Mouse (Mus musculus) hindlimb bud, embryonic 11.5 days (tissue): ENCODE results near the gene Angptl4.
"Not testable (repeated sequence)": the region's sequence is repeated elsewhere in the genome, so short reads cannot be mapped to it uniquely, and the experiment has no call there.

Experiments
- DNase-seq: peaks from one replicate; pipeline ENCODE4 v3.0.0-alpha.2; 2012; ENCODE audit warnings: low read depth, low spot score; ENCODE audit errors: extremely low spot score

Gene Angptl4

GRCm38 (mm10) chr17:33781124-33781977, at the start of gene Angptl4:
Angptl4 (minus strand) TSS chr17:33781830.
- no peak for DNase-seq

GRCm38 (mm10) chr17:33829561-33829960, 47.9 kb upstream of the Angptl4 start:
- no peak for DNase-seq

- DNase-seq, result no peak
Measured at GRCm38 (mm10) chr17:33828892-33829291, 47.3 kb upstream of the Angptl4 start.

- DNase-seq, result no peak
Measured at GRCm38 (mm10) chr17:33826850-33827249, 45.2 kb upstream of the Angptl4 start.

GRCm38 (mm10) chr17:33825462-33825861, 43.8 kb upstream of the Angptl4 start:
- no peak for DNase-seq

GRCm38 (mm10) chr17:33824997-33825330, 43.3 kb upstream of the Angptl4 start:
- not testable (repeated sequence) for DNase-seq

GRCm38 (mm10) chr17:33824084-33824996, 42.7 kb upstream of the Angptl4 start, which contains the start of the genes Rps28 and Ndufa7:
Rps28 (minus strand) TSS chr17:33824562.
Ndufa7 (plus strand) TSS chr17:33824572.
- peak; percentile 96 for DNase-seq

- not testable (repeated sequence) for DNase-seq
Measured at GRCm38 (mm10) chr17:33823171-33823570, 41.5 kb upstream of the Angptl4 start.

GRCm38 (mm10) chr17:33822436-33822959, 40.9 kb upstream of the Angptl4 start:
- no peak for DNase-seq

- DNase-seq, result no peak
Measured at GRCm38 (mm10) chr17:33817969-33818643, 36.5 kb upstream of the Angptl4 start.

GRCm38 (mm10) chr17:33817184-33817968, 35.7 kb upstream of the Angptl4 start:
- DNase-seq, result peak; percentile 79

GRCm38 (mm10) chr17:33816612-33817011, 35.0 kb upstream of the Angptl4 start:
- no peak for DNase-seq

GRCm38 (mm10) chr17:33815399-33815798, 33.8 kb upstream of the Angptl4 start:
- DNase-seq, result no peak

GRCm38 (mm10) chr17:33812990-33813389, 31.4 kb upstream of the Angptl4 start:
- DNase-seq, result no peak

GRCm38 (mm10) chr17:33812475-33812874, 30.8 kb upstream of the Angptl4 start:
- DNase-seq, result no peak

GRCm38 (mm10) chr17:33811142-33811516, 29.5 kb upstream of the Angptl4 start:
- DNase-seq, result no peak

- DNase-seq, result peak; percentile 93
Measured at GRCm38 (mm10) chr17:33810334-33811141, 28.9 kb upstream of the Angptl4 start, which contains the start of gene Kank3. Kank3 (plus strand) TSS chr17:33810519.

GRCm38 (mm10) chr17:33808192-33808591, 26.6 kb upstream of the Angptl4 start:
- DNase-seq, result no peak
